Mouse (Mus musculus) ovary, postnatal 10 days (tissue): ENCODE data around the gene Ntf5.

Experiments used
- DNase-seq: peaks from one replicate; pipeline ENCODE4 v3.0.0; 2022; ENCODE audit warnings: low spot score

The Ntf5 gene

DNA sequence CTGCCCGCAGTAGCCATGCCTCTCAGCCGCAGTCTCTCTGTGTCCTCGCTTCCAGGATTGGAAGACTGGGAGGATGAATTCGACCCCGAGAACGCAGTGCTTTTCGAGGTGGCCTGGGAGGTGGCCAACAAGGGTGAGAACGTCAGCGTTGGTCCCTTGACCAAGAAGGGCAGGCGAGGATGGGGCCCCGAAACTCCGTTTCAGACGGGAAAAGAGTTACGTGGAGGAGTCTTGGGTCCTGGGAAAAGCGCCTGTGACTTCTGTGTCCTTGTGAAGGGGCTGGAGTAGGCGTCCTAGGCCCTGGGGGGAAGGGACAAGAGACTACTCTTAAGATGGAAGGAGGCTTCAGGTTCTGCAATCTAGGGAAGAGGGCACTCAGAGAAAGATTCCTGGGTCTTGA is 21.5 kb downstream of the Ntf5 start:
- DNase-seq = no peak

DNA sequence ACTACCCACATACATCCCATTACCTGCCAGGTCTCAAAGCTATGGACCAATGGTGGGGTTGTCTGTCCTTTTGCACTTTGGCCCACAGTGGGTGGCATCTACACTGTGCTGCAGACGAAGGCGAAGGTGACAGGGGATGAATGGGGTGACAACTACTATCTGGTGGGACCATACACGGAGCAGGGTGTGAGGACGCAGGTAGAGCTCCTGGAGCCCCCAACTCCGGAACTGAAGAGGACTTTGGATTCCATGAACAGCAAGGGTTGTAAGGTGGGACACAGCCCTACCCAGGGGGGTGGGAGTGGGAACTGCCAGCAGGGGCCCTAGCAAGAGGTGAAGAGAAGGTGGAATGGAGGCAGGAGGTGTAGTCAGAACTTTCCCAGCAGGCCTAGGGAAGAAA is 22.9 kb downstream of the Ntf5 start:
- no peak for DNase-seq

DNA sequence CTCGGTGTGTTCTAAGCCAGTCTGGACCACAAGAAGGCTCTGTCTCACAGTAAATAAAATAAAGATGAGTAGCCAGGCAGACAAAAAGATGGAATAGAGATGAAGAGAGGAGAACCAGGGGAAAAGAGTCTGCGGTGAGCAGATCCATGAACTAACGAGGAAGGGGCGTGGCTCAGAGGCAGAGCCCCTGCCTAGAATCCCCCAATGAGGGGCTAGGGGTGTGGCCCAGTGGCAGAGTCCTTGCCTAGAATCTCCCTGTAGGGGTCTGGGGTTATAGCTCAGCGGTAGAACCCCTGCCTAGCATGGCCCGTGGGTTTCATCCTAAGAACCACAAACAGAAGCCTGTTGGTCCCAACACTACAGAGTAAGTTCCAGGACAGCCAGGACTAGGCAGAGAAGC is 23.6 kb downstream of the Ntf5 start:
- DNase-seq = no peak

DNA sequence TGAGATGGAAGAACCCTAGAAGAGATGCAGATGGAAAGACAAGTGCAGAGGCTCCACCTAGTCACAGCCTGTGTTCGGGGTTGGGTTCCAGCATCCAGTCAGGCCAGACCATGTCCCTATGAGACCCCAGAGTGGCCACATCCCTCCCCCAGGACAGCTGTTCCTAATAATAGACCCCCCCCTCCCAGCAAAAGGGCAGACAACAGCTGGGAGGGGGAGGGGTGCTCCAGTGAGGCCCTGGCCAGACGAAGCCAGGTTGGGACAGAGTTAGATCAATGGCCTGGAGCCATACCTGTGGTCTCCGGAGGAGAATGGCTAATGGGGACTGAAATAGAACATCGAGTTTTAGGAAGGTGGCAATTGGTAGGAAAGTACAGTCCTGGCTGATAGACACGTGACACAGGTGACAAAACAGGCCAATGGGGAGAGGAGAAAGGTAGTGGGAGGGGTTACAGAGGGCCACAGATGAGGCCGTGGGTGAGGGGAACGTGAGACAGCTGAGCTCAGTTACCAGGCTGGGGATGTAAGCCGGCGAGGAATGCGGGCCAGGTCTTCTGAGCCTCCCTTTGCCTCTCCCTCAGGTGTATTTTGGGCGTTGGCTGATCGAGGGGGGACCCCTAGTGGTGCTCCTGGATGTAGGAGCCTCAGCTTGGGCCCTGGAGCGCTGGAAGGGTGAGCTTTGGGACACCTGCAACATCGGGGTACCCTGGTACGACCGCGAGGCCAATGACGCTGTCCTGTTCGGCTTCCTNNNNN is 24.2 kb downstream of the Ntf5 start, which contains the start of gene Ruvbl2:
TSS of gene Ruvbl2 (minus strand) at position 576 of the 756 bp plus-strand sequence.
- DNase-seq = no peak

DNA sequence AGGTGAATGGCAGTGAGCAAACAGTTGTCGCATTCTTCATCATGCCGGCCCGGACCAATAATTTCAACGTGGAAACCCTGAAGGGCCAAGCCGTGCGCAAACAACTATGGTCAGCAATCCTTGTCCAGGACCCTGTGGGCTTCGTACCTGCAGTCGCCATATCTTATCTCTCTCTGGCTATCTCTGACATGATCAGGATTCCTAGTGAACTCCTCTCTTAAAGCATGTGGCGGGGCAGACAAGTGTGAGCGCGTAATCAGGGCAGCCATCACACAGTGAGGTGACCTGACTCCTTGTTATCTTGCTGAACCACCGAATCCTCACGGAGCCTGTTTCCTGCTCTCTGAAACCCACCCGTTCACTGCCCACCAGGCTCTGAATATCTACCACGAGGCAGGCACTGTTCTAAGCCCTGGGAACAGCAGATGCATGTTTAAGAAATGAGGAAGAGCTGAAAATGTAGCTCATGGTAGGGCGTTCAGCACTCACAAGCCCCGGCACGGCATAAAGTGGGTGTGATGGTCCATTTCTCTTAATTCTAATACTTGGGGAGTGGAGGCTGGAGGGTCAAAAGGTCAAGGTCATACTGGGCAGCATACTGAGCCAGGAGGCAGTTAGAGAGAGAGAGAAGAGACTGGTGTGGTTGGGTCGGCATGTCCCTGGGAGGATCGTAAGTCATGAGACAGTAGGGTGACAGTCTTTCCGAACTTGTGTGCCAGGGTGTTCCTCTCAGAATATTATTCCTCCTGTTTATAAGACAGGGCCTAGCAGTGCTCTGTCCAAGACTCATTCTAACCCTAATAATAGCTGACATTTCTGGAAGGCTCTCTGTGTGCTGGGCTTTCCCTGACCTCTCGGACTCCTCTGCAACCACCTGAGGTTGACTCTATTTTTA is 30.3 kb downstream of the Ntf5 start:
- DNase-seq = no peak

DNA sequence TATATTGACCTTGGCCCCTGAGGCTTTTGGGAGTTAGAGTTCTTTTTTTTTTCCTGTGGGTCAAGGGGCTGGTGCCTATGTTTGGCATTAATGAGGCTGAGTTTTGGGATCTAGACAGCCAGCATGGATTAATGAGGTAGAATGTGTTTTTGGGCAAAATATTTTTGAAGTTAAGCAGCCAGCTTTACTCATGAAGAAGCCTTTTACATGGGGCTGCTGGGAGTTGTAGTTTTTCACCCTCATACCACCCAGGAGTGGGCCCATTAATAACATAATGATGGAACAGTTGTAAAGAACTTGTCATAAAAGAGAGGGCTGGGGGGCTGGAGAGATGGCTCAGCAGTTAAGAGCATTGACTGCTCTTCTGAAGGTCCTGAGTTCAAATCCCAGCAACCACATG is 33.1 kb downstream of the Ntf5 start:
- DNase-seq = no peak

DNA sequence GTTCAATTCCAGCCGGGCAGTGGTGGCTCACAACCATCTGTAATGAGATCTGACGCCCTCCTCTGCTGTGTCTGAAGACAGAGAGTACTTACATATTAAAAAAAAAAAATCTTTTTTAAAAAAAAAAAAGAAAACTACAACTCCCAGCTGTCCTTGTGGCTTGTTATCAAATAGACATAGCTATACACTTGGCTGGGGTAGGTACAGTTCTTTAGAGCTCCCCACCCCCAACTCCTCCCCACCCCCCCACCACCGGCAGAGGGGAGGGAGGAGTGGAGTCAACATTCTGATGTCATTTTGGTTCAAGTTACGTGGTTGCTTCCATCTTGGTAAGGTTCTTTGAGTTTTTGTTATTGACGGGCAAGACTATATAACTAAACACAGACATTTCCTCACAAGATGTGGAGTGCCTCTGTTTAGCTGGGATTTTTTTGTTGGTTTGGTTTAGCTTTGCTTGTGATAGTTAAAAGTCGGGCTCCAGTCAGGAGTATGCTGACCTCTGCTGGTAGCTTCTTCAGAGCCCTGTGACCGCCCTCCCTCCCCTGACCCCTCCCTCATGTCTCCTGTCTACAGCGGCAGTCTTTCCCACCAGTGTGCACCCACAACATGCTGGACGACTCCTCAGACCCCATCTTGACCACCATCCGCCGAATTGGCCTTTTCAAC is 34.0 kb downstream of the Ntf5 start:
- no peak for DNase-seq

DNA sequence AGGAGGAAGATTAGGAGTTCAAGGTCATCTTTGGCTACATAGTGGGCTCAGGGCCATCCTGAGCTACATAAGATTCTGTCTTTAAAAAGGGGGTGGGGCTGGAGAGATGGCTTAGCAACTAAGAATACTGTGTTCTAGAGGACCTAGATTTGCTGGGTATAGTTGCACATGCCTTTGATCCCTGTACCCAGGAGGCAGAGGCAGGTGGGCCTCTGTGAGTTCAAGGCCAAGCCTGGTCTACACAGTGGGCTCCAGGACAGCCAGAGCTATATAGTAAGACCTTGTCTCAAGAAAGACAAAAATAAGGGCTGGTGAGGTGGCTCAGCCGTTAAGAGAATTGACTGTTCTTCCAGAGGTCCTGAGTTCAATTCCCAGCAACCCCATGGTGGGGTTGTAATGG is 36.5 kb downstream of the Ntf5 start:
- DNase-seq = no peak

DNA sequence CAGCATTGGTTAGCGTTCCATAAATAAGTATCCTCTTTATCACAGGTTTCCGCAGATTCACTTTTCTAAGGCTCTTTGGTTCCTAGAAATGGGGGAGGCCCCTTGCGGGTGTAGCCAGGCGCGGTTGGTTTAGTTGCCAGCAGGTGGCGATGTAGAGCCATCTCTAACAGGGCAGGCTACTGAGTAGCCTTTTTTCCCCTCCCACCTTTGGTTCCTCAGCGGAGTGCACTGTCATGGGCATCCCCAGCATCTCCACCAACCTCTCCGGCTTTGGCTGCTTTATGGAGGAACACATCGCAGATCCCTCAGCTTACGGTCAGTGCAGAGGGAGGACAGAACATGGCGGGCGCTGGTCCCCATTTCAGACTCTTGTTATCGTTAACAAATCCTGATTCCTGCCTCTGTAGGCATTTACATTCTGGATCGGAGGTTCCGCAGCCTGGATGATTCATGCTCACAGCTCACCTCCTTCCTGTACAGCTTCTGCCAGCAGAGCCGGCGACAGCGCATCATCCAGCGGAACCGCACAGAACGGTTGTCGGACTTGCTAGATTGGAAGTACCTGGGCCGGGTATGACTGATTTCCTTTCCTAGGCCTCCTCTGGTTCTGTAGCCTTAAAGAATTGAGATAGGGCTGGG is 38.0 kb downstream of the Ntf5 start:
- DNase-seq = no peak

DNA sequence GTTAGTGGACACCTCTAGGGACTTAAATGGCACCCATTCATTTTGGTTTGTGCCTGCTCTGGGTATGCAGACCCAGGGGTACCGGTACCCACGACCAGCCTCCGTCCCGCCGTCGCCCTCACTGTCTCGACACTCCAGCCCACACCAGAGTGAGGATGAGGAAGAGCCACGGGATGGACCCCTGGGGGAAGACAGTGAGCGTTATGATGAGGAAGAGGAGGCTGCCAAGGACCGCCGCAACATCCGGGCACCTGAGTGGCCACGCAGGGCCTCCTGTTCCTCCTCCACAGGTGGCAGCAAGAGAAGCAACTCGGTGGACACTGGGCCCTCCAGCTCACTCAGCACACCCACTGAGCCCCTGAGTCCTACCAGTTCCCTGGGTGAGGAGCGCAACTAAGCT is 41.5 kb downstream of the Ntf5 start:
- no peak for DNase-seq

DNA sequence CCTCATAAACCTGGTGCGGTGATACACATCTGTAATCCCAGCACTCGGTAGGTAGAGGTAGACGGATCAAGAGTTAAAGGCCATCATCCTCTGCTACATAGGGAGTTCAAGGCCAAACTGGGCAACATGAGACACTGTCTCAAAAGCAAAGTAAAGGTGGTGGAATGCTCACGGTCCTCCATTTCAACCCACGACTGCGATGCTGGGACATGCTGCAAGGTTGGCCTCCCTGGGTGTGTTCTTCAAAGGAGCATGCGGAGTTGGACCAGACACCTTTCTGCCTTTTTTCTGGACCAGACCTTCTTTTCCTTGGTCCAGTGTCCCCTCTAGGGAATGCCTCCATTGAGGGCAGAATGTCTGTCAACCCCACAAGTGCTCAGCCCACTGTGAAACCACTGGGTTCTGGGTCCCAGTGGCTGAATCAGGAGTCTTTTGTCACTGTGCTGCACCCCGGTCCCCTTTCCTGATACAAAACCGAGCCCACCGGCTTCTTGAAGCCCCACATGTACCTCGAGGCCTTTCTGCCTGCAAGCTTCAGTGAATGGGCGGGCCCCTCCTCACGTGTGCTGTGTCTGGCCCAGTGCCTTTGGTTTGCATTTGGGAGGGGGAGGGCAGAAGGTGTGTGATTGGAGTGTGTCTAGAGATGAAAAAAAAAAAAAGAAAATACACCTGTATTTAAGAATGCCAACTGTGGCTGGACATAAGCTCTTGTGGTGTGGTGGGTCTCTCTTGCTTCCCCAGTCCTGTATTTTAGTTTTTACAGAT is 42.6 kb downstream of the Ntf5 start:
- no peak for DNase-seq

DNA sequence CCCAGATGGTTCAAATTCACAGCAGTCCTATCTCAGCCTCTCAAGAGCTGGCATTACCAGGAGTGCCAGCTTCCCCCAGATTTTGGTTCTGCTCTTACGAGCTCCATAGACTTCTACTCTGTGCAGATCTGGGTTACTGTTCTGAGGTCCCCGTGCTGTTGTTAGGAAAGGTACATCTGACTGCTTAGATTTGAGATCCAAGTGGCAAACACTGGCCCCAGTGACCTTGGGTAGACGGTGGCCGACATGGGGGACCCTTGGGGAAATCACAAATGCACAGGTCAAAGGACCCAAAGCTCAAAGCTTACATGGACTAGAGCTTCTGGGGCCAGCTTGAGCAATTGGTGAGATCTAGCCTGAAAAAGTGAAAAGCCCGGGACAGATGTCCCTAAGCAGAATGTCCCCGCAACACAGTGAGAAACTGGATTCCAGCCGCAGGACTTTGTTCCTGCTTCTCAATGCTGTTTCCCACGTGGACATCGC is 43.3 kb downstream of the Ntf5 start:
- no peak for DNase-seq

DNA sequence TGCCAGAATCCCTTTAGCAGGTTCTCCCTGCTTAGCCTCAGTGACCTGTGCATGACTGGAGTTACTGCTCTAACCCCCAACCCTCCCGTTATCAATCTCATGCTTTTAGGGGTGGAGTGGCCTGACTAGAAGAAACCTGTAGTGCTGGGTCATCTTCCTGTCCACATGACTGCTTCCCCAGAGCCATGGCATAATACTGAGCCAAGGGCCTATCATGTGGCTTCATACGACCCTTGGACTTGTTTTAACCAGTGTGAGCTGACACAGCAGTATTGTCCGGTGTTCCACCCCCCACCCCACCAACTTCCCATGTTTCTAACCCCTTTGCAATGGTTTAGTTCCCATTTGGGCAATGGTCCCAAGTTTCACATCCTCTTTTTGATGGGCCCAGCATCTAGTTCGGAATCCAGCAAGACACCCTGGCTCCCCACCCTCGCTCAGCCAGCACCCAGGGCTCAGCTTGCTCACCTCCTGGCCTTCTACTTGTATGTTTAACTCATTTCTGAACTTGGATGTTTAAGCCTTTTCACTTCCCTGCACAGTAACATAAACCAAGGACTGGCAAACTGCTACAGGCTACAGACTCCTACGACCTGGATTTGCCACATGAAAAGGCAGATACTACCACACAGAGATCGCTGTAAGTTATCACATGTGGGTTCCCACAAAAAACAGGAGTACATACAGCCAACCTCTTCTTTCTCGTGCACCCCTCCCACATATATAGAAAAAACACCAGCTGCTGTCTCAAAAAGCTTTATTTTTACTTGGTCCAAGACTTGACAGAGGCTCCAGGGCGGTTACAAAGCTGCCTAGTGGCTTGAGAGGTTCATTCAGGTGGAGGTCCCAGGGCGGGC is 43.9 kb downstream of the Ntf5 start:
- no peak for DNase-seq

DNA sequence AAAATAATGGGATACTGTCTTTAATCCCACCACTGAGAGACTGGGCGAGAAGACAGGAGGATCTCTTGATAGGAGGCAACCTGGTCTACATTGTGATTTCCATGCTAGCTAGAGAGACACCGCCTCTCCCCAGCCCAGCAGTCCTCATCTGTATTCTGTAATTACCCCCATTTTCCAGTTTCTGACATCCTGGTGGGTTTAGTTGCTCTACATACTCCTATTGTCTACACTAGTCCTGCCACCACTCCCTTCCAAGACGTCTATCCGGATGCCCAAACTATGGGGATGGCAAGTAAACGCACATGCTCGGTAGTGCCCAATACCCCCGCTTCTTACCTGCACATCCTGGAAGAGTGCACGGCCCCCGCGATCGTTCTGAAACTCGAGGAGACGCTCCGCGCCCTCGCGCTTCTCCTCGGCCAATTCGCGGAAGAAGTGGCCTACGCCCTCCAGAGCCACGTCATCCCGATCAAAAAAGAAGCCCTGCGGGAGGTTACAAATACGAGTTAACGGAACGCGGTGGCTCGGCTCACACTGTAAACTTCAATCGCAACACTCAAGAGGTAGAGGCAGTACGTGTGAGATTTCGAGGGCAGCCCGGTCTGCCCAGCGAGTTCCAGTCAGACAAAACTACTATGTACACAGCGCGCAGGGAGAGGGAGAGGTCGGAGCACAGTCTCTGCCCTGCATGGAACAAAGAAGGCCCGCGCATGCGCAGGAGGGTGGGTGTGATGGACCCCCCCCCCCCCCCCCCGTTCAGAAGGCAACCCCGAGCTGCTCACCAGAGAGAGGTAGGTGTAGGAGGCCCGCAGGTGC is 45.5 kb downstream of the Ntf5 start:
- peak; percentile 56 for DNase-seq

DNA sequence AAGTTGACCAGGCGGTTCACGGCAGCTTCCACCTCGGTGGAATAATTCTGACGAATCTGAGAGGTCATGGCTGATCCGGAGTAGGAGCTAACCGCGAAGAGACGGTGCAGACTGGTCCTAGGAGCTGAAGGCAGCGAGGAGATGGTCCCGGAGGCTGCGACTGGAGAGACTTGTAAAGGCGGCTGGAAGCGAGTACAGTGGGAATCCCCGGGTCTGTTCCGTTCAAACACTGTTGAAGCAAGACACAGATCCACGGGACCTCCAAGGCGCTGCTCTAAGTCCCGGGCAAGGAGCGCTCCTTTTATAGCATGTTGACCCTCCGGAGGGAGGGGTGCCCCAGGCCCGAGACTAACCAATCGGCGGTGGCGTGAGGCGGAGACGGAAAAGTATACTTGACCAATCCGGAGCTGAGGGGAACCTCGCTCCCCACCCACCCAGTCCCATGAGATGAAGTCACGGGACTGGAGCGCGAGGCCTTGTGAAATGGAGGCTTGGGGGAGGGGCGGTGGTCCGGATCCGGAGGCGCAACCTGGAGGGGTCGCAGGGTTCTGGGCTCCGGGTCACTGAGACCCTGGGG is 46.2 kb downstream of the Ntf5 start, which contains the start of gene Ftl1:
TSS of gene Ftl1 (minus strand) at position 321 of the 577 bp plus-strand sequence.
- peak; percentile 94 for DNase-seq

DNA sequence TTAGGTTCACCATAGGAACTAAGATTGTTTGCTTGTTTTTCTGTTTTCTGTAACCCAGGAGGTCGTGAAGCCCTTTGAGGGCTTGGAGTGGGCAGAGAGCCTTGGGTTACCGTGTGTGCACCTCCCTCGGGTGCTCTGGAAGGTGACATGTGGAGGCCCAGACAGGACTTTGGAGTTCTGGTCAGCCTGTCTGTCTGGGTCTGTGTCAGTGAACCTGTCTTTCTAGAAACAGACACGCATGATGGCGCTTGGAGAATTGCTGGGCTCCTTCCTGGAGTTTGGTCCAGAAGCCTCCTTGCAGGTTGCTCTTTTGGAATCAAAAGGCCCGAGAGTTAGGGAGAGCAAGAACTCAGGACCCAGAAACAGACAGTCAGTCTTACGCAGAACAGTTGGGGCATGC is 46.9 kb downstream of the Ntf5 start:
- no peak for DNase-seq

DNA sequence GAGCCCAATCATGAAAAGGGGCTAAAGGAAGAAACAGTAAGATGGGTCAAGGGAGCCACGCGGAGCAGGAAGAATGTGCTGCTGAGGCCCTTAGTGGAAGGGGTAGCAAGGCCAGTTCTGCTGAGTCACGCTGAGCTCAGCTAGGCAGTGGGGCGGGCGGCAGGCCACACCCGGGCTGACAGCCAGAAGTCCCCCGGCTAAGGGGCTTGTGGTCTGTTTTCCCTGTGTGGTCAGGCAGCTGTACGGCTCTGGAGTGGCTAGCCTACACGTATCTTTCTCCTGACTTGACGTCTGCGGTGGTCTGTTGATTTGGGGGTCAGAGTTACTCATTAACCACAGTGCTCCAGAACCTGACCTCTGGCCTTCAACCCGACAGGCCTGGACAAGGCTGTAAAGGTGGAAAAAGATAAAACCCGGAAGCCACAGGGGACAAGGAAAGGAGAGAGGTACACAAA is 47.4 kb downstream of the Ntf5 start:
- DNase-seq = no peak

DNA sequence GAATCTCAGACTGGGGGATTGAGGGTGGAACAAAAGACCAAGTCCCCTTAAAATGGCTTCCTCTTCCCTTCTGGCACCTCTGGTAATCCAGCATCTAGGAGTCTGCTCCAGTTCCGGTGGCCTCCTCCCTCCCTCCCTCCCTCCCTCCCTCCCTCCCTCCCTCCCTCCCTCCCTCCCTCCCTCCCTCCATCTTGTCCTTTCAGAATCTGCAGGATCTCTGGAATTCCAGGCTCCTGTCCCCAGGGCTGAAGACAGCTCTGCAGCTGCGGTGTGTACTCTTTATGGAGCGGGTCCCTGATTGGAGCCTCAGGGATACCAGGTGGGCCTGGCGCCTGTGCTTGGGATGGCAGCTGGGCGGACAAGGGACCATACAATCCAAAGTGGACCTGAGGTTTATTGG is 47.8 kb downstream of the Ntf5 start:
- no peak for DNase-seq

DNA sequence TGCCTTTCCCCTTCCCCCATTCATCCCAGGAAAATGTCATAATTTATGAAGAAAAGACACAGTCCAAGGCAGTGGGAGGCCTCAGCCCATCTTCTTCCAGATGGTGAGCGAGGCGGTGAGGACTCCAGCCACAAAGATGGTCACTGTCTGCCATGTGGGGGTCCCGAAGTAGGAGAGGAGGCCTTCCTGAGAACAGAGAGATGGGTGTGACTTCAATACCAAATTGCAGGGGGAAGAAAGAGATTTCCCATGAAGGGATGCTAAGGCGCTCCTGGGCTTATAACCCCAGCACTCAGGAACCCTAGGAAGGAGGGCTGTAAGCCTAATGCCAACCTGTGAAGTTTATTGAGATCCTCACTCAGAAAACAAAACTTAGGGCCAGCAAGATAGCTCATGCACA is 48.3 kb downstream of the Ntf5 start:
- no peak for DNase-seq
